Mouse (Mus musculus) left cerebral cortex, postnatal 4 days (tissue): Measurements from ENCODE around the gene Ticrr. TPM values are rescaled to one million over a fixed set of nuclear protein-coding genes. Genes with fewer than 3 reads are reported as not detected.

Source experiments
- DNase-seq: peaks from one replicate; pipeline ENCODE4 v3.0.0-alpha.2; 2022
- intact Hi-C: fragments of 180-260 bp; cut with DNase I; formaldehyde crosslinking; loops from one replicate; pipeline ENCODE4 v1.15.1; 2025
- total RNA-seq, 2 experiments: library from RNA; stranded (reverse); gene quantifications; 2 replicates each; pipeline ENCODE4 v1.2.3; 2021

Ticrr gene
- total RNA-seq: 1 to 10 TPM; 2.3 to 2.7 TPM

DNA sequence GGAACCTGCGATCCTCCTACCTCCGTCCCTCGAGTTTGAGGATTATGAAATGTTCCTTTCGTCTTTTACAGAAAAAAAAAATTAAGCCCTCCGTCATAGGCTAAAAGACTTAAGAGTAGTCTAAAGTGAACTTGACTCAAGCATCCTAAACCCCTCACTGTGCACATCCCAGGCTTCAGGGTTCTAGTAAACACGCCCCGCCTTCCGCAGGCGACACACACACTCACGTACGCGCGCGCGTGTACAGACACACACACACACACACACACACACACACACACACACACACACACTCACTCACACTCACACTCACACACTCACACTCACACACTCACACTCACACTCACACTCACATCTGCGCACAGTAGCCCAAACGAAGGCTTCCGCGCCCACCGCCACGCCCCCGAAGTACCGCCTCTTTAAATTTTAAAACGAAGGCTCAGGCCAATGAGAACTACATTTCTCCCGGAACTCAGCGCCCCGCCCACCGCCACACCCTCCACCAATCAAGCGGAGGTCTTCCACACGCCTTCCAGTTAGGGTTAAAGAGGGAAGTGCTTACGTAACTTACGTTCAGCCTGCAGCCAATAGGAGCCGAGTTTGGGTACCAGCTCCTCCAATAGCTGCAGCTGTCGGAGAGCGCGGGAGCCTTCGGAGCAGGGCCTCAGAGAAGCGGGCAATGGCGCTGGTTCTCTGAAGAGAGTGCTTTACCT is at the start of gene Ticrr:
Ticrr (plus strand) TSS at position 619 of the 713 bp plus-strand sequence.
- peak; percentile 98 for DNase-seq
- intact Hi-C loops: no loop called here

- intact Hi-C loops: loop anchor here (5.0 kb wide), 1 partner anchor 35 kb away; no protein-coding TSS in a partner anchor
- no peak for DNase-seq
These were observed 48.1 kb upstream of the Ticrr start for GRCm38 (mm10) chr7:79611901-79612300.

GRCm38 (mm10) chr7:79612783-79613182 is 47.2 kb upstream of the Ticrr start:
- intact Hi-C loops: loop anchor here (5.0 kb wide), 1 partner anchor 35 kb away; no protein-coding TSS in a partner anchor

GRCm38 (mm10) chr7:79613314-79613713 is 46.7 kb upstream of the Ticrr start:
- intact Hi-C loops: loop anchor here (5.0 kb wide), 1 partner anchor 34 kb away; no protein-coding TSS in a partner anchor
- DNase-seq: peak; percentile 12

More at GRCm38 (mm10) chr7:79612783-79613182, 47.2 kb upstream of the Ticrr start:
- DNase-seq: peak; percentile 62

GRCm38 (mm10) chr7:79615008-79615407 is 45.0 kb upstream of the Ticrr start:
- intact Hi-C loops: no loop called here
- no peak for DNase-seq

DNA sequence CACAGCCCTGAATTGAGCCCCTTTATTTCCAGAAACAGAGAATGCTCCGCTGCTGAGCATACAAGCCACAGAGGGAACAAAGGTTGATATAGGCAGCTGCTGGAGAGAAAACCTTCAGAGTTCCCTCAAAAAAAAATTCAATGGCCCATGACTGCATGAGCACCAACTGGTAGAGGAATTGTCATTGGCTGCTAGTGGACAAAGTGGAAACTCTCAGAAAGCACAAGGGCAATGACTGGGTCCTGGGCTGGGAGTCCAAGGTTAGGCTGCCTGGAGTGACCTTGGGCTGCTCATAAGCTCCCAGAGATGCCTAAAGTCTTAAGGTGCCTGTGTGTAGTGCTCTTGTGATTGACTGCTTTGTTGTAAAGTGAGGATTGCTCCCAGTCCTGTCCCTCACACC is 44.1 kb upstream of the Ticrr start:
- DNase-seq: no peak
- intact Hi-C loops: no loop called here

DNA sequence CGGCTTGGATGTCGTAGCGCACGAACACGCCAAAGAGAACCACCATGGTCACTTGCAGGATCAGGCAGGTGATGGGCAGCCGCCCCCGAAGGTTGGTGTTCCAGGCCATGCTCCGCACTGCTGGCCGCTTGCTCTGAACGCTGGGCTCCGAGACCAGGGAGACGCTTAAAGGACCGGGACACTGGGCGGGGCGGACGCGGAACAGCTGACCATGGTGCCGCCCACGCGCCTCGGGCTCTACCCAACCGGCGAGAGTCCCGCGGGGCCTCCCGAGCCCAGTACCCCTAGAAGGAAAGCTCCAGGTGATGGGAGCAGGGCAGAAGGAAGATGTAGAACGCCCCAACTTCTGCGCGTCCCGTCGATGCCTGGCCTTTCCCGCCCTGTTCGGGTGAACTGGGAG is 42.6 kb upstream of the Ticrr start, which contains the start of gene Rhcg:
Rhcg (minus strand) TSS at position 240 of the 400 bp plus-strand sequence.
- intact Hi-C loops: no loop called here
- no peak for DNase-seq

DNA sequence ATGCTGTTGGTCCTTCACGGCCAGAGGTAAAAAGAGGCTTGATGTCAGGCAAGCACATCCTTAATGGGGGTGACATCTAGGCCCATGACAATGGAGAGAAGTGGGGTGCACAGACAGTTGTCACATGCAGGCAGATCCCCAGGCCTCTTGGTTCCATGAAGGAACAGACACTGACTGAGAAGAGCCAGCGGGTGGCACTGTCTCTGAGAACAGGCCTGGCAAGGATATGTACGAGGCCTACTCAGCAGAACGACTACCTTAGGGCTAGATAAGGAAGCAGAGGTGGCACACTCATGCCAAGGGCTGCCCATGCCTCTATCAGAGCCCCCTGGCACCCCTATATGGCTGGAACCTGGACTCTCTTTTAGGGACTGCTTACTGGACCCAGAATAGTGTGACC is 40.5 kb upstream of the Ticrr start:
- intact Hi-C loops: no loop called here
- DNase-seq: no peak

DNA sequence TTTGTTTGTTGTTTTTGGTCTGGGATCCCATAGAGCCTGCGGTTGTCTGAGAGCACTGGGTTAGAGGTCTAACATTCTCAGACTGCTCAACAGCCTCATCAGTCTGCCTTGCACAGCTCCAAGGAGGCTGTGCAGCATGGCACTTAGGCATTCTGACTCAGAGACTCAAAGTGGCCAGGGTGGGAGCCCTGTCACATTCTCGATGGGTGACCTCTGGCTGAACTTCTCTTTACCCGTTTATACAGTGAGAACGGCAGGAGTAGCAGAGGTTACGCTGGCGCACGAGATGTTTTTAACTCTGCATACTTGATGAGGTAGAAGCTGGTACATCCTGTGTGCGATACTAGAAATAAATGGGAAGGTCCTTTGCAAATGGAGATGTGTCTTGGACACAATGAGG is 36.9 kb upstream of the Ticrr start:
- no peak for DNase-seq
- intact Hi-C loops: no loop called here

DNA sequence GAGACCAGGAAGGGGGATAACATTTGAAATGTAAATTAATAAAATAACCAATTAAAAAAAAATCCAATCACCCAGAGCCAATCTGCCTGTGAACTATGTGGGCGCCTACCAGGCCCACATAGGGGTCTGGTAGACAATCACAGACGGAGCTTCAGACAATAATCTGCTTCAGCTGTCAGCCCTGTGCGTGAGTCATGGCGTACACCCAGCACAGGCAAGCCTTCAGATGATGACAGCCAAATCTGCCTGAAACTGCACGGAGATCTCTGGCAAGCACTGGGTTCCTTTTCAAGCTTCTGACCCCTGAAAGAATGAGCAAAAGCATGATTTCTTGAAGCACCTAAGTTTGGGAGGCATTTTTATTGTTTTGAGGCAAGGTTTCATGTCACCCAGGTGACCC is 33.8 kb upstream of the Ticrr start:
- intact Hi-C loops: no loop called here
- no peak for DNase-seq

DNA sequence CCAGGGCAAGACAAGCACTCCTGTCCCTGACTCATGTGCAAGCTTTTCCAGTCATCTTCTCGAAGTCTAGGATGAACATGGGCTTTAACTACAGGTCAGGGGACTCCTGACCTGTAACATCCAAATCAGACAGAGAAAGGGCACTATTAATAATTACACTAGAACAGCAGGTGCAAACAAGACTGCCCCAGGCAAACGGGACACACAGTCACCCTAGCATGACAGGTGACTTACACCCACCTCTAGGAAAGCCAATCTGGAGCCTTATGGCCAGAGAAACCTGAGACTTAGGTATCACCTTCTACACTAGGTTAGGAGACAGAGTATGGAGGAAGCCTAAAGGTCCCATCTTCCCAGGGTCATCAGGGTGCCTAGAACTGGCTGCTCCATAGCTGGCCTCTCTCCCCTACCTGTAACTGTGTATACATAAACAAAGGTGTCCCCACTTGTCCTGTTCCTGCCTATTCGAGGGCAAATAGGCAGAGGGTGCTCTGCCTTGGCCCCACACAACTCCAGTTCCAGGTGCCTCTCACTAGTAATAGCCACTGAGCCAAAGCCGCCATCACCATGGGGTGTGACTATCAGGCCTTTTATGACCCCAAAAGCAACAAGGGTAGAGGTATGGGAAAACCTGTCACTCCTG is 31.6 kb upstream of the Ticrr start:
- DNase-seq: no peak
- intact Hi-C loops: no loop called here

DNA sequence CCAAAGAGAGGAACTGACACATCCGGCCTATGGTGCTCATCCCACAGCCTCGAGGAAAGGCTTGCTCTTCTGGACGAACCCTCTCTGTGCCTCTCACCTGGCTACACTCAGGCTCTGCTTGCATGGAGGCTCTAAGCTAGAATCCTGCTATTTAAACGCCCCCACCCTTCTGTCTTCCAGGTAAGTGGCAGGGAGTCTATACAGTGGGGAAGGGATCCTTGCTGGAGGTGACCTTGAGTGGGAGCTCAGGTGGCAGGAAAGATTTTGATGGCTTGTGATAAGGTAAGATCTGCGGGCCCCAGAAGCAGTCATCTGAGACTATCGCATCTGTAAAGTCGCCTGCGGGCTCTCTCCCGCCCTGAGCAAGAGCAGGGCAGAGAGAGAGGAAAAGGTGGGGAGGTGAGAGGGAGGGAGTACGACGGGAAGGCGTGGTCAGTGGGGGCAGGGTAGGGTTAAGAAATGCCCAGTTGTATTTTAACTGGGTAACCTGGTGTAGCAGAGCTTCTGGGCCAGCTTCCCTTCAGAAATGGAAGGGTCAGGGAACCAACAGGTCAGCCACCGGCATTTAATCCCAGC is 28.1 kb upstream of the Ticrr start:
- intact Hi-C loops: no loop called here
- DNase-seq: no peak

GRCm38 (mm10) chr7:79647233-79647632 is 12.8 kb upstream of the Ticrr start:
- no peak for DNase-seq
- intact Hi-C loops: loop anchor here (5.0 kb wide), 1 partner anchor 35 kb away; no protein-coding TSS in a partner anchor

DNA sequence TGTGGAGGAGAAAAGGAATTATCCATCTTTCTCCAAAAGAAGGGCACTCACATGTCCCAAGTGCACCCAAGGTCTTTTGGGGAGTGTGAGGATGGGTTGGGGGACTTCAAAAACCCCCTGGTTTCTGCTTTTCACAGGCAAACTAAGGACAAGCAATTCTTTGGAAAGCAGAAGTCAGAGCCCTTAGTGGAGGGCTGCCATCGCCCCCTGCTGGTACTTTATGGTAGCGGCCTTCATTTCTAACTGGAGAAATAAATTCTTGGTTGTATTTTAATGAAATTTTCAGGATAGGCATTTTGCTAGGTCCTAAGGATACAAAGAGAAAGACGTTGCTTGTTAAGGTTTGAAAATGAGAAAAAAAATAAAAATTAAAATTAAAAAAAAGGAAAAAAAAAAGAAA is 11.0 kb upstream of the Ticrr start:
- peak; percentile 70 for DNase-seq
- intact Hi-C loops: loop anchor here (5.0 kb wide), 1 partner anchor 37 kb away; no protein-coding TSS in a partner anchor

DNA sequence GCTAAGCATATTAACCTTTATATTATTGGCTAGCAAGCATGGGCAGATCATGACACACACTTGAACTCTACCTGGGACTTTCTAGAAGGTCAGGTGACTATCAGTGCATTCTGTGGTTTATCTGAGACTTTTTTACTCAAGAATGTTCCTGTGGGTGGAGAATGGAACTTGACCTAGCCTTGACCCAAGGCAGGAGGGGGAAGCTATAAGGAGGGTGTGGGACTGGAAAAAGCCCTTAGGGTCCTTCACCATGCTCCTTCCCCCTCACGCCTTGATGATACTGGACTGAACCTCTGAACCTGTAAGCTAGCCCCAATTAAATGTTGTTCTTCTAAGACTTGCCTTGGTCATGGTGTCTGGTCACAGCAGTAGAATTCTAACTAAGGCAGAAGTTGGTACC is 5.8 kb upstream of the Ticrr start:
- DNase-seq: no peak
- intact Hi-C loops: no loop called here

- intact Hi-C loops: no loop called here
- no peak for DNase-seq
These were observed 5.4 kb upstream of the Ticrr start for GRCm38 (mm10) chr7:79654586-79654985.

DNA sequence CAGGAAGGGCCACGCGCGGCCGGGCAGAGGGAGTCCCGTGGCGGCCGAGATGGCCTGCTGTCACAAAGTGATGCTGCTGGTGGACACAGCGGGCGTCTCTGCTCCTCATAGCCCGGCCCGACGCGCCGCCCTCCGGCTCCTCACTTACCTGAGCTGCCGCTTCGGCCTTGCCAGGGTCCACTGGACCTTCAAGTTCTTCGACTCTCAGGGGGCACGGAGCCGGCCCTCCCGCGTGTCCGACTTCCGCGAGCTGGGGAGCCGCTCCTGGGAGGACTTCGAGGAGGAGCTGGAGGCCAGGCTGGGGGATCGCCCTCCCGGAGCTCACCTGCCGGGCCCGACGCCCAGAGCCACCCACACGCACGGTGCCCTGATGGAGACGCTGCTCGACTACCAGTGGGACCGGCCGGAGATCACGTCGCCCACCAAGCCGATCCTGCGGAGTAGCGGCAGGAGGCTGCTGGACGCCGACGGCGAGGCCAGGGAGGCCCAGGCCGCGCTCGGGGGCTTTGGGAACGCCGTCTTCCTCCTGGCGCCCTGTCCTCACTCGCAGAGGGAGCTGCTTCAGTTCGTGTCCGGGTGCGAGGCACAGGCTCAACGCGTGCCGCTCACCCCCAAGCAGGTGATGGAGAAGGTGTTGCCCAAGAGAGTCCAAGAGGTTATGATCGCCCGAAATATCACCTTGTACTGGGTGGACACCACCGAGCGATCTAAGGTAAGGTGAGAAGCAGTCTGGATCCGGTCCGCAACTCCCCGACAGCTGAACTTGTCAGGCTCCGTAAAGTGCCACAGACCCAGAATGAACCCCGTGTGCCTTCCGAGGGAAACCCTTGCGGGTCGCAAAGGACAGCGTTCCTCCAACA is 525 bp downstream of the Ticrr start:
- intact Hi-C loops: no loop called here

GRCm38 (mm10) chr7:79661253-79661890 is 1.4 kb downstream of the Ticrr start:
- intact Hi-C loops: no loop called here
- no peak for DNase-seq

More for the DNA sequence above, 525 bp downstream of the Ticrr start:
- DNase-seq: no peak

GRCm38 (mm10) chr7:79666690-79667089 is 6.7 kb downstream of the Ticrr start:
- intact Hi-C loops: no loop called here
- DNase-seq: no peak
